Mouse (Mus musculus) CD4-positive helper T cell, adult 2 months (primary cell): Measurements from ENCODE around the gene Olfr593.
"Not testable (repeated sequence)": the region's sequence is repeated elsewhere in the genome, so short reads cannot be mapped to it uniquely, and the experiment has no call there.

Experiments used
- DNase-seq: peaks from one replicate; pipeline ENCODE4 v3.0.0-alpha.2; 2012; ENCODE audit warnings: low read depth, missing footprints, low spot score

The Olfr593 gene

GRCm38 (mm10) chr7:103211562-103211961 lies at the start of gene Olfr593:
Gene Olfr593, plus strand, starts transcription at chr7:103211862.
- no peak for DNase-seq

- DNase-seq = no peak
Observed at GRCm38 (mm10) chr7:103169697-103170096, 42.0 kb upstream of the Olfr593 start.

- no peak for DNase-seq
Observed at GRCm38 (mm10) chr7:103178240-103178639, 33.4 kb upstream of the Olfr593 start, which contains the start of gene Olfr591. Gene Olfr591, minus strand, starts transcription at chr7:103178340.

GRCm38 (mm10) chr7:103184503-103184902 lies 27.2 kb upstream of the Olfr593 start, which contains the start of gene Olfr592:
Gene Olfr592, plus strand, starts transcription at chr7:103184803.
- DNase-seq = not testable (repeated sequence)

GRCm38 (mm10) chr7:103212050-103212449 lies 388 bp downstream of the Olfr593 start:
- not testable (repeated sequence) for DNase-seq

GRCm38 (mm10) chr7:103216696-103217095 lies 5.0 kb downstream of the Olfr593 start, which contains the start of gene Olfr594:
Gene Olfr594, plus strand, starts transcription at chr7:103216996.
- no peak for DNase-seq

- DNase-seq = not testable (repeated sequence)
Observed at GRCm38 (mm10) chr7:103252405-103252804, 40.7 kb downstream of the Olfr593 start, which contains the start of gene Usp17ld. Gene Usp17ld, minus strand, starts transcription at chr7:103252505.
